Mouse (Mus musculus) brain, adult 2 months (tissue): ENCODE measurements at regions not wholly inside any gene's neighbourhood (a gene's known extent, or its start where the extent isn't known, plus 50 kb on each side); places are given as distances from the start of the nearest gene placed in this dataset.

Experiments
- DNase-seq: peaks from one replicate; pipeline ENCODE4 v3.0.0; 2011; ENCODE audit warnings: low read depth, low spot score

DNA sequence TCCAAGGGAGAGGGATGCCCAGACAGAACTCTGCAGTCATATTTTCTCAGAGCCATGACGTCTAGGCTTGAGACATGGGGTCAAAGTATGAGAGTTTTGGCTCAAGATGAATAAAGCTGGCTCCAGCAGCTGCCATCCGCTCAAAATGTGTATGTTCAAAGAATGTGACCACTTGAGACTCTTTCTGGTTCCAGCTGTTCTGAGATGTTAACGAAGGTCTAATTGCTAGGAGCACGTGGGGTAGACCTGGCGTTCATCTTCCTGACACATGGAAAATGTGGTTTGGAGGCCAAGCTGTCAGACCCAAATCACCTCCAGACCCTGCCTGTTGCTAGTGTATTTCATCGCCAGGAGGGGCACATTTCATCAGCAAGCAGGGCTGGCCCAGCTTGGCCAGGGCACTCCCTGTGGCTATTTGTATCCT is 58.9 kb upstream of the Ankrd1 start:
- DNase-seq = no peak

DNA sequence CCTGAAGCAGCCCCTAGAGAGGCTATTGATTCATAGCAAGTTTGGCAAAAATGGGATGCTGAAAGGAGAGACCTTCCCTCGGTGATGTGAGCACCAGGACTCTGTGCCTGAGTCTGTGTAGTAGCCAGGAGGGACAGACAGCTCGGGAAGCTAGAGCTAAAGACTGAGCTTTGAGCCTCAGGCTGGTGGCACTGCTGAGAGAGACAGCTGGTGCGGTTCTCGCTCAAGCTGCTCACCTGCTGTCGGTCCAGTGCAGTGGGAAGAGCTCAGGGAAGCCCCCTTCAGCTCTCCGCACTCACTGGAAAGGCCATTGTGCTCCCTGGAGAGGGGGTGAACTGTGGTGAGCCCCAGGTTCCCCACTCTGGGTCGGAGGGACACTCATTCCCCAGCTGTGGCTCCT is 60.4 kb upstream of the Ankrd1 start:
- peak; percentile 56 for DNase-seq

DNA sequence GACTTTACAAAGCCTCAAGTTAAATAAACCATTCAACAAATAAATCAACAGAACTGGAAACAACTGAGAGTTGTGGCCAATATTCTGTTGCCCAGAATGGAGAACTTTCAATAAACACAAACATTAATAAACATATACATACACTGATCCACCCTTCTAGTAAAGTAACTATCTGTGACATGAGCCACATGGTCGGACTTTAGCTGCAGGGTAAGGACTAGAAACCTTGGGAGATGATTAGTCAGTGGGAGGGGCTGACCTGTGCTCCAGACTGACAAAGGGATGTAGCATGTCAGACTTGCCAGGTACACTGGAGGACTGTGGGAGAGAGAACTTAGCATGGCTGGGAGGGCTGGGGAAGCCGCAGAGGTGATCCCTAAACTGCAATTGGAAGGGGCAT is 61.6 kb upstream of the Ankrd1 start:
- no peak for DNase-seq

DNA sequence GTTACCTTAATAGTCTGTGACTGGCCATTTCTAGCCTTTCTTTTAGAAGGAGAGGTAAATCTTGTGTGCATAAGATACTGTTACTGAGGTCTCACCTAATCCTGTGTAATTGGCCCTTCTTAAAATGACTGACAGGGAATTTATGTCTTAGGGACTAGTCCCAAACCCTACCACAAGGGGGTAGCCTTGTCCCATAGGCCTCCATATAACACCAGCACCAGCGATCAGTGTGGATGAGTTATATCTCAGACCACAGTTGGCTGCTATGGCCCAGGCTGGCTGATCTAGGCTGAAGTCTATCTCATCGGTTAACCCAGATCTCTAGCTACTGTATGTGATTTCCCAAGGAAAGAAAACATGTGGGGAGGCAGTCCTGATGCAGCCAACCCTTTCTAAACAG is 63.2 kb upstream of the Ankrd1 start:
- DNase-seq = peak; percentile 81

DNA sequence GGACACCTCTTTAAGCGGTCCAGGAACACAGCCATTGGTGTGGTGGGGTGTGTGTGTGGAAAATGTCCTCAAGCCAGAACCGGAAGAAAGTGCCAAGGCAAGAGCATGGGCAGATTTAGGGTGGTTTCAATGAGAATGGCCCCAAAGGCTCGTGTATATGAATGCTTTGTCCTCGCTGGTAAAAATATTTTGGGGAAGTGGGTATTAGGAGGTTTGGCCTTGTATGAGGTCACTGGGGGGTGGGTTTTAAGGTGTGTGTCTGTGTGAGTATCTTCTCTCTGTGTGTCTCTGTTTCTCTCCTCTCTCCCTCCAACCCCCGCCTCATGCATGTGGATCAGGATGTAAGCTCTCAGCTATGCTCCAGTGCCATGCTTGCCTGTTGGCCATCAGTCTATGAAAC is 69.8 kb upstream of the Ankrd1 start:
- DNase-seq = no peak

DNA sequence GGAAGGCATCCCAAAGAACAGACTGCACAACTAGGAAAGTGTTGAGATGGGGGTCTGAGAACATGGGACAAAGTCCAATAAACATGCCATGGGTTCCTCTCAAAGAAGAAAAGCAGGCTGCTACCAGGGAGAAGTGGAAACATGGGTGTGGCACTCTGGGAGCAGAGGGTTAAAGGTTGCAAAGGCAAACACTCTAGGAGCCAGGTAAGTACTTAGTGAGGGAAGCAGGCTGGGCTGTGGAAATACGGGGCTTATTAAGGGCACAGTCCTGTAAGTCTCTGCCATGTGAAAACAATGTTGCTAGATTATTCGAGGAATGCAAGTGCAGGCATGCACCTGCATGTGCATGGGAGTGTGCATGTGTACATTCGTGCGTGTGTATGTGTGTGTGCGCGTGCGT is 71.7 kb upstream of the Ankrd1 start:
- DNase-seq = no peak

DNA sequence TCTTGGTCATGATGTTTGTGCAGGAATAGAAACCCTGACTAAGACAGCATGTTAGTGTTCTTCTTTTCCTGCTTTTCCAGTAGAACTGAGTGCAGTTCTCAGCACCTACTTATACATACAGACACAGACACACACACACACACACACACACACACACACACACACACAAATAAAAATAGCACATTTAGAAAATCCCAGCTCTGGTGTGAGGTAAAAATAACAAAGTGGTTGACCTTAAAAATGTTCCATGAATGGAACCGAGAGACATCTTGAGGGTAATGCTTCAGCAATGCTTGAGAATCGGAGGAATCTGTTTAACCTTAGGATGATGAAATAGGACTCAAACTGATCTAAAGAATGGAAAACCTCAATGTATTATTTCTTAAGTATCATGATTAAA is 84.4 kb upstream of the Ankrd1 start:
- no peak for DNase-seq

DNA sequence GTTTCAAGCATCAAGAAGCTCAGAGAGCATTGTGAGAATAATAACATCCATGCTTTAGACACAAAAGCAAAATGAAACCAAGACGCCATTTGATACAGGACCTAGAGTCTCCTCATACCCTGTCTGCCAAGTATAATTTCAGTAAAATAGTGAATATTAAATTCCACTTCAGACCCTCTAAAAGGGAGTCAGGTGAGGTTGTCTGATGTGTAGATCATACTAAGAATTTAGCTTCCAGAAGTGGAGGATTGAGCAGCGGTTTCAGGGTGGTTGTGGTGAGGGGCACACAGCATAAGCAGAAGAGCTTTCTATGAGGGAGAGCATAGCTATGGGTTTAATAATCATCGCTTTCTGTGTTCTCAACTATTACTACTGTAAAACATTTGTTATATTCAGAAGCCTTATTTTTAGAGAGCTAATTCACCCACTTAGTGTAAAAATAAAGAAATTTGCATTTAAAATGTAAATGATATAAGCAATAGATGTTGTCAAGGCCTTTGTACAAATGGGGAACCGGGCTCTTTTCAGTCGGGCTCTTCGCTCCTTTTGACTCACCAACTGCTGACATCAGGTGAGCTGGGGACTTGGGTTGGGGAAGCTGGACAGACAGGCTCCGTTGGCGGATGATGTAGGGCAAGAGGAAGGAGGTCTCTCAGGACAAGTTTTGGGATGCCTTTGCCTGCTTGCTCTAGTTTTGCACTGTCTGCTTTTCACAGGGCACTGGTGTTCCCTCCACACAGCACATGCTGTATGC is 85.2 kb upstream of the Ankrd1 start:
- no peak for DNase-seq

DNA sequence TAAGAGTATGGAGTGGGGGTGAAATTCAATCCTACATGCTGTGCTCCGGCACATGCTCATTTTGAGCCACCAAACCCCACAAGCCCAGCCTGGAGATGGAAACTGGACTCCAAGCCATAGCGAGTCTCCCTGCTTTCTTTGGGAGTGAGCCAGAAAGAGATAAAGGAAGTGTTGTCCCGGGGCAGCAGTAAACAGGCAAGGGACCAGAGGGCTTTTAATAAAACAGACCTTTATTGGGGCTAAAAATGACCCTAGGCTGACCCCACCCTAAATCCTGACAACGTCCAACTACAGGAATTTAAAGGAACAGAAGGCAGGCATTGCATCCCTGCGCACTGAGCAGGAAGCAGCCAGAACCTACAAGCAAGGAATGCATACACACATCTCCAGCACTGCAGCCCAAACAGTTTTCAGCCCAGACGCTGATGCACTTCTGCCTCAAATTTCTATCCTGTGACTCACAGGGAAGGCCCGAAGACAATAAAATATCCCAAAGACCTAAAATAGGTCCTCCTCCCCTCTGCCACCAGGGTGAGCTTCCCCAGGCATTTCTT is 87.9 kb upstream of the Ankrd1 start:
- DNase-seq = peak; percentile 65

DNA sequence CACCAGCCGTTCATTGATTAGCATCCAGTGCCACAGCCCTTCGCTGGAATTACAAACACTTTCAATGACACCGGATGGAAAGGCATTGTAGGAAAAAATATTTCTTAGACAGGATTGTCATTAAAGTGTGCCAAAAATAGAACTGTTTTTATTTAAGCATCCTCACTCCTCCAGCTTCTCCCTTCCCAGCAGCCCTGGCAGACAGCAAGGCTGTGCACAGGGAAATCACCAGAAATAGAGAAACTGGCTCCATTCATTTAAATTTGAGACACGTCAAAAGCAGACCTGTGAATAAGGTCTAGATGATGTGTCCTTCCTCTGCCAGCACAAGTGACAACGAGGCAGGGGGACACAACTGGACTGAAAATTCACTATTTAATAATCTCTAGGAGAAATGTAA is 88.5 kb upstream of the Ankrd1 start:
- peak; percentile 61 for DNase-seq

DNA sequence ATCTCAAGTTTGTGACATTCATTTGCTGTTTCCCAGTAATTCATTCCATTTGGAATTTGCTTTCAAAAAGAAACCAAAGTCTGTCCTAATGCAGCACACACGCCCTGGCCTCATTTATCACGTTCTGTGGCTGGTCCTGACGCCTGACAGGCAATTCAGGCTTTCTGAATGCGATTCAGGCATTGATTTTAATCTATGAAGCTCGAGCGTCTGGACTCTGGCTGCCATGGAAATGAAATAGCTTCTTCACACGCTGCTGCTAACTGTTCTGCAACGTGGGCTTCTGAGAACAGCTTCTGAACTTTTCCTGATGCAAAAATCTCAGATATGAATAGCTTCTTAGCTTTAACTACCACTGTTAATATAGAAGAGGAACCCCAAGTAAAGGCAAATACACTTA is 93.6 kb upstream of the Ankrd1 start:
- peak; percentile 57 for DNase-seq

DNA sequence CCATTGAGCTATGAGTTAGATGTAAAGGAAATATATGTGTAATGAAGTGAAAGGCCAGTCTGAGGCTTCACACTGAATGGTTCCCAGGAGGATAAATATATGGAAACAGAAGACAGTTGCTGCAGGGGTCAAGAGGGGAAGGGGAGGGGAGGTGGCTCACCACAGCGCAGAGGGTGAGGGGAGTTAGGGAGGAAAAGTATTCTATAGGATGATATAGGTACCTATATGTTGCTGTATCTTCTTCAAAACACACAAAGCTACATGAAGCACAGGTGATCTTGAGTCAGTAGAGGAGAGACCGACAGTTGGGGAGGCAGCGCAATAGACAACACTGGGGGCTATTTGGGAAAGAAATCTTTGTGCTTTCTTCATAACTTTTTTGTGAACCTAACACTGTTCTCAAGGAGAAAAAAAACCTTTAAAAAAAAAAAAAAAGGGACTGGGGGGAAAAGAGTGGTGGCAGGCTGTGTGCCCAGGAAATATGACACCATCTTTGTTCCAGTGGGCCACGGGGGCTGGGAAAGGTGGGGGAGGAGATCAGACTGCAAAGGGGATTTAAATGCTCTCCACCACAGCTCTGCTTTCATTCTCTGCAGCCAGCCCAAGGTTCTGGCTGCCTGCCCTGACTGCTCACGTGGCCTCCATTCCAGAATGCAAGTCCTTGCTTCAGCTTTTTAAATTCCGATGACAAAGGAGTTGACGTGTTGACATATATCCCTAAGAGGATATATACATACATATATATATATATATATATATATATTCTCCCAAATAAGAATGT is 94.5 kb upstream of the Ankrd1 start:
- DNase-seq = peak; percentile 60

DNA sequence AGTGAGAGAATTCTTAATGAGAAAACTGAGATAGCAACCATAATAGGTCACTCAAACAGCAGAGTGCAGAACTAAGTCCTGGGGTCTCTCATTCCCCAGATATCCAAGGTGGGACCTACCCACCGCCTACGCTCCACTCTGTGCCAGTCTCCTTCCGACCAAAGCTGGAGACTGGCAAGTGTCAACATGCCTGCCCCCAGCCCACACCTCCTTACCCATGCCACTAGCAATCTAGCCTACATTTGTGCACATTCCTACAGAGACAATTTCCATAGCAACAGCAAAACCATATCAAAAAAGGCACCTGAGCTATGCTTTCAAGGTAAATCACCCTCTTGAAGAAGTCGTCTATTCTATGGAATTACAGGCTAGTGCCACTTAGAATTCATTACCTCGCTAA is 97.3 kb upstream of the Ankrd1 start:
- DNase-seq = no peak

DNA sequence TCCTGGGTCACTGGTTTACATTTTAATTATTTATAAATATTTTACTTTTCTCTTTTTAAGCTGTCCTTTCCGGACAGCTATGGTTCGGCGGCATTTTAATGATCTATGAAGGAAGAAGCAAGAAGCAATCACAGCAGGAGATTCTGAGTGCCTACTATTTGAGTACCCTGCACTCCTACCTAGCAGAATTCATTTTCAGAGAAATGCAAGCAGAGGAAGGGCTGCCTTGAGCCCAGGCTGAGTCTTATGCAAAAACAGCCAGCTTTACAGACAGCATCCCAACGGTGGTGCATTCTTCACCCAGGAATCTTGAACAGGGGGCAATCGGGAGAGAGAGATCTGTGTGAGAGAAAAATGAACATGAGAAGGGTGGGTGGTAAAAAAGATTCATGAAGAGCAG is 97.7 kb upstream of the Ankrd1 start:
- DNase-seq = no peak

DNA sequence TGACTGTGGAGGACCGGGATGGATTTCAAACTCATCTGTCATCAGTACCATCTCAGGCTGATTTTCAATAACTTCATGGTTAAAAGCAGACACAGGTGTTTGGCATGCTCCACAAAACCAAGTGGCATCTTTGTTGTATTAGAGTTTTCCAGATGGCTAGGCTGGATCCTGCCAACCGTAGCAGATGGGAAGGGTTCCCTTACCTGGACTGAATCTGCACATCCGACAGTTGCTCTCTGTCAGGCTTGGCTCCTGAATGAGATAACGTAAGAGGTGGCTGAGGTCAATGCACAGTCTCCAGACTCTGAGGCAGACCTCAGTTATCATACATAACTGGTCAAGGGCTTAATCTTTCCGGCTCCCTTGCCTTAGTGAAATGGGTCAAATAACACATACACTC is 99.0 kb upstream of the Ankrd1 start:
- peak; percentile 45 for DNase-seq

DNA sequence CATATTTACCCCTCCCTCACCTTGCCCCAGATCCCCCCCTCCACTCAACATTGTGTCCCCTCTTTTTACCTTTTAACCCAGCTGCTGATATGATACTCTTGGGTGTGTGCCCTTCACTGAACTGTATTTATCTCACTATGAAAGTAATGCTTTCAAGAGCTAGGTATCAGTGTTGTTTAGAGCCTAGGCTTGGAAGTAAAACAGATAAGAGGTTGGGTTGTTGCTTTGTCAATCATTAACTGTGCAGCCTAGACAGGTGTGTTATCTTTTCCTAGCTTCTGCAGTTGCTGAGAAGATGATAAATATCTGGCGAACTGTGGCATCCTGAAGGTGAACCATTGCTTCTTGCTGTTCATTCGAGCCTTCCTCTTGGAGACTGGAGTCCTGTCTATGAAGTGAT is 101.2 kb upstream of the Ankrd1 start:
- DNase-seq = no peak

DNA sequence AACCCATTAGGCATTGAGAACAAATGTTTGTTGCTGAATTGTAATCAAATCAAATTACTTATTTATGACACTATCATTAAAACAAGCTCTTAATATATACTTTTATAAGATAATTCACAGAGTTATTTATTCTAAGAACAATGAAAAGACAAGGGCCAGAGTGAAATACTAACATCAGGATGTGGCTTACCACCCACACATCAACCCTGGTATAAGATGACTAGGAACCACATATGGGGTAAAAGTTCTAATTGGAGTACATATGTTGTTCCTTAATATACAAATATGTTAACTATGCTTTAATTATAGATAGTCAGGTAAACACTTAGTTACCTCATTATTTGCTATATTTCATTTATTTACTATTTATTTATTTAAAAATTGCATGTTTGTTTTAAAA is 101.7 kb upstream of the Ankrd1 start:
- no peak for DNase-seq

DNA sequence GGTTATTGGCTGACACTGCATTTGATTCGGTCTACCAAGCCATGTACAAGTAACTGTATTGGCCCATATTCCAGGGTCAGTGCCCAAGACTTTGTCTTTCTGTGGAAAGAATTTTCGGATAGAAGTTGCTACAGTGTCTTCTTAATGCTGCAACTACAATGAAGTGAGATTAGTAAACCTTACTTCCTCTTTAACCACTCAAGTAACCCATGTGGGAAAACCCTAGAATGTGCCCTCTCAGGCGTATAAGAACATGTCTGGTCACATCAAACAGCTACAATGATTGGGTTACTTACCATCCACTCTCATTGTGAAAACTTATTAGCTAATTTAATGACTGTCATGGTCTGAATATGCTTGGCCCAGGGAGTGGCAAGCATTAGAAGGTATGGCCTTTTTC is 102.3 kb upstream of the Ankrd1 start:
- no peak for DNase-seq

DNA sequence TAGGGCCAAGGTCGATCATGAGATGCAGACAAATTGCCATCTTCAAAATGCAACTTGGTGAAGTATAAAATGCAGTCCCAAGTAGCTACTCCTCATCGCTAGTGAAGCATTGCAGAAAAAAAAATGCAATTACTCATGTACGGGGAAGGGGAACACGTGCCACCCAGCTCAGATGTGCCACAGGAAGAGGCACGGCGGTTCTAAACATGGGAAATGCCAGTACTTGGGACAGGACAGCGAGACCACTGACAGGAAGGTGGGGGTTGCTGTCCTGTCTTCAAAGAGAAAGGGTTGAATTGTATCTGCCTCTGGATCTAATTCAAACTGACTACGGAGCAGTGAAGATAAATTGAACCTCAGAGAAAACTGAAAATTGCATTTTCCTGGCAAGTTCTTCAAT is 104.6 kb upstream of the Ankrd1 start:
- no peak for DNase-seq

DNA sequence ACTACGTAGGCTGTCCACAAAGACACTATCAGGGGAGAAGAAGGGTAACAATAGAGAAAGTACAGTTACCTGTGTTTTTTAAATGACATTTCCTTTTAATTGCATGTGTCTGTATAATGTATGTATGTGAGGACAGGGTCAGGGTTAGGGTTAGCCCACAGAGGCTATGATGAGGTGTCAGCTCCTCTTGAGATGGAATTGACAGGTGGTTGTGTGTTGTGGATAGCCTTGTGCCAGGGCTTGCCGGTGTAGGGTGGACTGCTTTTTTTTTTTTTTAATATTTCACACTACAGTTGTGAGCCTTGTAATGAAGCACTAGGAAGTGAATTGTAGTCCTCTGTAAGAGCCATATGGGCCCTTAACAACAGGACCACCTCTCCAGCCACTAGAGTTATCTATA is 105.7 kb upstream of the Ankrd1 start:
- no peak for DNase-seq

DNA sequence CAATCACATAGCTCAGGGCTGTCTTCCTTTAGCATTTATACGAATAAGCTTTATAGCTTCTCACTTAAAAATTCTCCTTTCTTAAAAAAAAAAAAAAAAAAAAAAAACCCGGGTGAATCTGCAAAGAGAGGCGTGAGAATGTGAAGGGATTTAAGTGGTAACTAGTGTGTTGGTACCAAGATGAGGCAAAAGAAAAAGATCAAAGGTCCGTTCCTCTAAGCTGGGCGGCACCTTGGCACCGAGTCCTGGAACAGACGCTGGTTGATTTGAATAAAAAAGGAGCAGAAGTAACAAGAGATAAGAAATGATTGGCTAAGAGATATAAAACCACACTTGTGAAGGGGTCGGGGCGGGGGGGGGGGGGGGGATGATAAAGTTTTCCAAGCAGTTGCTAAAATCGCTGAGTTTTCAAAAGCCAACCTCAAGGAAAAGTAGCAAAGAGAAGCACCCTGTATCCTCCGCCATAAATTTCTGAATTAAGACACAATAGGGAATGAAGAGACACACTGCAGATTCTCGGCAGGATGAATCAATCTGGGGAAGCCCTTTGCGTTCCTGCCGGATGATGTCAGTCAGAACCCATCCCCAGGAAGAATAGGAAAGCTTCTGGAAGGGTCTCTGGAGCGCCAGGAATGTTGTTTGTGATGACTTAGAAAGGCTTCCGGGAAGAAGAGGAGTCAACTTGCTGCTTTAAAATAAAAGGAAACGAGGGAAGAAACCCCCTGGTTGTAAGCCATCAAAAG is 107.7 kb upstream of the Ankrd1 start:
- DNase-seq = no peak

DNA sequence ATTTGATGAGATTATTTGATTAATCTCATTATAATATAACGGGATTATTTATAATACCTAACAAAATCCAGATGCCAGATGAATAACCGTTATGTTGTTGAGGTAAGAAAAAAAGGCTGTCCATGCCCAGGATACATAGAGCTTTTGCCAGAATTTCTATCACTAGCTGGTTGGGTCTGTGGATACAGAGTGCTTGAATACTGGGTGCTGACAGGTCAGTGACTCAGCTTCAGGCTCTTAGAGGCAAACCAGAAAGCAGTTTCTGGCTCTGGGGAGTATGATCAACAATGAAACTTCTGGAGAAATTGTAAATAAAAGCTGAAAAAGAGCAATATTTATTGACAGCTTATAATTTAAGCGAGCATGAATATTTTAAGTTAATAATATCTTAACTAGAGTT is 109.4 kb upstream of the Ankrd1 start:
- DNase-seq = no peak
